In the genomic region with DNA sequence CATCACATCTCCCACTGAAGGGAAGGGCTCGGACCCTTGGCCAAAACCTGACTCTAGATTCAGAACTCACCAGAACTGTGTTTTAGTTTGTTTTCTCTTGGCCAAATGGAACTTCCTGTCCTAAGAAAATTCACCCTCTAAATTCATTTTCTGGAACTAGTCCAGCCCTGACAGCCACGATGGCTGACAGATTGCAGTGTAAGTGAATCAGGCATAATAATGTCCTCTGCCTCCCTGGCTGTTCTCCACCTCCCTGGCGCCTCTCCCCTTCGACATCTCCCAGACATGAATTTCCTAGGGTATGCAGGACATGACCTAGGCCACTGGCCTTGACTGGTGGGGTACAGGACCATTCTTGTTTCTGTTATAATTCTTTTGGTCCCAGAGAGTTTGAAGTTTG, we compare ENCODE assay signal across 12 mouse cellular contexts. TPM values are rescaled to one million over a fixed set of nuclear protein-coding genes. Genes with fewer than 3 reads are reported as not detected.
A peak's percentile ranks its signal among the peaks of the same experiment; 100 is the strongest.
DNase-seq lines count a peak whose midpoint lies in the region; ATAC-seq and TF ChIP-seq lines count a peak whose summit lies in the region.
"Had no signal": no experiment of that assay in that cellular context is flagged by ENCODE, and none has a peak within 500 bp of the region (broad histone marks: within the 10 kb centered on the region; RNA-seq: fewer than 3 reads in every experiment).

No protein-coding gene starts in this region.

- peak overlapping the region; percentile 47; the same call in 1 of the 2 replicates for H3K27ac ChIP-seq in kidney, adult 2 months (ENCODE audit: insufficient read depth, low read depth, low read length)
- H3K27ac ChIP-seq in midbrain, embryonic 13.5 days, result no peak overlapping the region
- H3K27ac ChIP-seq: embryonic facial prominence, embryonic 13.5 days; macrophage; neural tube, embryonic 12.5 days had no signal

- WGBS in kidney, adult 2 months, result 61% methylated on average over 4 of the region's 4 CpGs
- 83% methylated on average over 4 of the region's 4 CpGs for WGBS in midbrain, embryonic 13.5 days

- no peaks in the 10 kb centered on the region for H3K36me3 ChIP-seq in kidney, adult 2 months (ENCODE audit: control insufficient read depth, insufficient read depth, low read length)
- H3K36me3 ChIP-seq in midbrain, embryonic 13.5 days, result peaks cover 91% of the 10 kb centered on the region

- H3K4me2 ChIP-seq in midbrain, embryonic 13.5 days (replicated peaks), result no peak overlapping the region
- H3K4me2 ChIP-seq: embryonic facial prominence, embryonic 13.5 days; neural tube, embryonic 12.5 days had no signal

- intact Hi-C loops in left cerebral cortex, postnatal 4 days (cut with DNase I), result loop anchor here (5.0 kb wide), 1 partner anchor 210 kb away; no protein-coding TSS in a partner anchor

- DNase-seq in adrenal gland, adult 2 months, result peak; percentile 17
- no peak for DNase-seq in adrenal gland, adult 18-20 months (ENCODE audit: low spot score in 2 of 2)
- peak; percentile 43 for DNase-seq in left cerebral cortex, postnatal 4 days
- no peak for DNase-seq in left cerebral cortex, adult 9 months (ENCODE audit: low spot score in 2 of 2)
- DNase-seq in kidney, adult 2 months, result peak; percentile 68
- peak; percentile 33 for DNase-seq in lung, postnatal 25 days (ENCODE audit: low spot score)
- no peak for DNase-seq in spleen, postnatal 10 days (ENCODE audit: low spot score in 2 of 2)

- no peaks in the 10 kb centered on the region for H3K27me3 ChIP-seq in kidney, adult 2 months (replicated peaks; ENCODE audit: control insufficient read depth, insufficient read depth, low read length)
- H3K27me3 ChIP-seq in midbrain, embryonic 13.5 days, result no peaks in the 10 kb centered on the region
- H3K27me3 ChIP-seq: embryonic facial prominence, embryonic 13.5 days; neural tube, embryonic 12.5 days; Patski had no signal

- H3K9ac ChIP-seq in midbrain, embryonic 13.5 days (replicated peaks), result no peak overlapping the region
- H3K9ac ChIP-seq: embryonic facial prominence, embryonic 13.5 days; neural tube, embryonic 12.5 days had no signal

- H3K9me3 ChIP-seq in midbrain, embryonic 13.5 days, result no peaks in the 10 kb centered on the region
- H3K9me3 ChIP-seq: embryonic facial prominence, embryonic 13.5 days; neural tube, embryonic 12.5 days had no signal

- no peak overlapping the region for H3K4me3 ChIP-seq in kidney, adult 2 months (ENCODE audit: insufficient read depth, low read depth, low read length)
- H3K4me3 ChIP-seq in midbrain, embryonic 13.5 days (replicated peaks), result no peak overlapping the region
- H3K4me3 ChIP-seq: embryonic facial prominence, embryonic 13.5 days; neural tube, embryonic 12.5 days had no signal

- ATAC-seq in midbrain, embryonic 13.5 days, result no peak
- ATAC-seq: Patski had no signal

- H3K4me1 ChIP-seq in kidney, adult 2 months (ENCODE audit: control insufficient read depth, insufficient read depth, low read length), result no peaks in the 10 kb centered on the region
- no peaks in the 10 kb centered on the region for H3K4me1 ChIP-seq in midbrain, embryonic 13.5 days (replicated peaks)
- H3K4me1 ChIP-seq: neural tube, embryonic 12.5 days had no signal

- no peak for TF ChIP-seq CTCF in kidney, adult 2 months (conservative IDR thresholded peaks at IDR 0.05; ENCODE audit: insufficient read depth, insufficient read length, low read depth, low read length)

- no peak for TF ChIP-seq POLR2A in kidney, adult 2 months (IDR thresholded peaks at IDR 0.05; ENCODE audit: low read depth, low read length)

RNA-seq across cellular contexts. Expression of a gene that starts 32.0 kb away (rescaled TPM):
- 10 to 100 TPM; 58.6 to 77.5 TPM for total RNA-seq in adrenal gland, adult 2 months (2021)
- 76.6 and 80.7 TPM in 2 replicates for polyA plus RNA-seq in adrenal gland, adult 2 months (2012; rRNA removed)
- total RNA-seq in adrenal gland, adult 18-20 months (2021), result 10 to 100 TPM; 55.5 to 87.5 TPM
- total RNA-seq in left cerebral cortex, postnatal 4 days (2021), result 100 to 1,000 TPM; 170 to 180 TPM
- polyA plus RNA-seq in kidney, adult 2 months (2012; rRNA removed), result 58.3 and 73.9 TPM in 2 replicates
- 136 and 142 TPM in 2 replicates for polyA plus RNA-seq in midbrain, embryonic 13.5 days (2015; fragmentation: Nextera tagmentation; extraction: Ambion mirVana)

Comparison
In these comparisons a context has a peak if more than half of its experiments do, and no peak if none do; other contexts are left out.
1. DNase-seq: peak in adrenal gland, adult 2 months (single experiment), left cerebral cortex, postnatal 4 days (single experiment), kidney, adult 2 months (single experiment) and lung, postnatal 25 days (single experiment); none in adrenal gland, adult 18-20 months (0 of 2), left cerebral cortex, adult 9 months (0 of 2) and spleen, postnatal 10 days (0 of 2).